Mouse (Mus musculus) forebrain, postnatal 0 days (tissue): ENCODE measurements around the gene E030030I06Rik. TPM values are rescaled to one million over a fixed set of nuclear protein-coding genes. Genes with fewer than 3 reads are reported as not detected.
"Not testable (repeated sequence)": the region's sequence is repeated elsewhere in the genome, so short reads cannot be mapped to it uniquely, and the experiment has no call there.

Source experiments
- ATAC-seq: fragments of 200-750 bp; cut with Nextera tagmentation; 2 replicates; pipeline ENCODE4 v1.8.0; 2017; ENCODE audit warnings: mild to moderate bottlenecking, moderate library complexity
- DNase-seq: peaks from one replicate; pipeline ENCODE4 v3.0.0-alpha.2; 2015
- H3K27ac ChIP-seq: fragments of 300-500 bp; sonication (generic); 2 replicates; pipeline ENCODE4 v1.5.1; 2014; ENCODE audit warnings: low read depth, mild to moderate bottlenecking, antibody characterized with exemption, low read length, moderate library complexity, mixed read lengths
- H3K27me3 ChIP-seq: fragments of 300-500 bp; sonication (generic); 2 replicates; pipeline ENCODE4 v1.6.1; 2014; ENCODE audit warnings: mild to moderate bottlenecking, low read length, mixed read lengths; ENCODE audit not compliant: insufficient read depth
- H3K36me3 ChIP-seq: fragments of 300-500 bp; sonication (generic); 2 replicates; pipeline ENCODE4 v1.6.1; 2014; ENCODE audit warnings: mild to moderate bottlenecking, moderate library complexity; ENCODE audit not compliant: insufficient read depth
- H3K4me1 ChIP-seq: fragments of 300-500 bp; sonication (generic); 2 replicates; pipeline ENCODE4 v1.6.1; 2014; ENCODE audit warnings: antibody characterized with exemption; ENCODE audit not compliant: insufficient read depth
- H3K4me2 ChIP-seq: fragments of 300-500 bp; sonication (generic); 2 replicates; pipeline ENCODE4 v1.6.1; 2014; ENCODE audit warnings: low read depth, mild to moderate bottlenecking, moderate library complexity
- H3K4me3 ChIP-seq: fragments of 300-500 bp; sonication (generic); 2 replicates; pipeline ENCODE4 v1.5.1; 2014; ENCODE audit warnings: low read depth, low read length, mixed read lengths
- H3K9ac ChIP-seq: fragments of 300-500 bp; sonication (generic); 2 replicates; pipeline ENCODE4 v1.6.1; 2014; ENCODE audit warnings: mild to moderate bottlenecking
- H3K9me3 ChIP-seq: fragments of 300-500 bp; sonication (generic); 2 replicates; pipeline ENCODE4 v1.6.1; 2016; ENCODE audit warnings: low read length
- CTCF ChIP-seq: sonication (generic); IDR thresholded peaks from 2 replicates; pipeline ENCODE4 v1.5.1; 2016; ENCODE audit warnings: antibody characterized with exemption, control low read depth, low read depth
- WGBS: fragments of 180-500 bp; shearing (Covaris S2); extraction: QIAGEN DNeasy Blood & Tissue Kit; methylation state at CpG from one replicate; pipeline ENCODE4 v1.1.7; 2014; 5-methylcytosine and 5-hydroxymethylcytosine counted together
- polyA plus RNA-seq: library from polyadenylated mRNA; unstranded; fragments of >200 nt; fragmentation: Nextera tagmentation; extraction: Ambion mirVana; gene quantifications from 2 replicates; pipeline ENCODE4 v1.2.1, GENCODE M21; 2015
- total RNA-seq: library from RNA; depleted of rRNA; stranded (reverse); fragments of >200 nt; gene quantifications from 2 replicates; pipeline ENCODE4 v1.2.3, GENCODE M21; 2014

The E030030I06Rik gene
- total and polyA plus RNA-seq, 2 experiments from 2014 or later, result 1.7 TPM; not detected in 1

GRCm38 (mm10) chr10:22165328-22166003, 16.4 kb upstream of the E030030I06Rik start:
- H3K9me3 ChIP-seq, ATAC-seq, H3K4me1 ChIP-seq, H3K36me3 ChIP-seq, H3K4me3 ChIP-seq, H3K9ac ChIP-seq, H3K27me3 ChIP-seq, H3K27ac ChIP-seq, H3K4me2 ChIP-seq, DNase-seq: not testable (repeated sequence)
- WGBS, result 65% methylated on average over 5 of the region's 5 CpGs

DNA sequence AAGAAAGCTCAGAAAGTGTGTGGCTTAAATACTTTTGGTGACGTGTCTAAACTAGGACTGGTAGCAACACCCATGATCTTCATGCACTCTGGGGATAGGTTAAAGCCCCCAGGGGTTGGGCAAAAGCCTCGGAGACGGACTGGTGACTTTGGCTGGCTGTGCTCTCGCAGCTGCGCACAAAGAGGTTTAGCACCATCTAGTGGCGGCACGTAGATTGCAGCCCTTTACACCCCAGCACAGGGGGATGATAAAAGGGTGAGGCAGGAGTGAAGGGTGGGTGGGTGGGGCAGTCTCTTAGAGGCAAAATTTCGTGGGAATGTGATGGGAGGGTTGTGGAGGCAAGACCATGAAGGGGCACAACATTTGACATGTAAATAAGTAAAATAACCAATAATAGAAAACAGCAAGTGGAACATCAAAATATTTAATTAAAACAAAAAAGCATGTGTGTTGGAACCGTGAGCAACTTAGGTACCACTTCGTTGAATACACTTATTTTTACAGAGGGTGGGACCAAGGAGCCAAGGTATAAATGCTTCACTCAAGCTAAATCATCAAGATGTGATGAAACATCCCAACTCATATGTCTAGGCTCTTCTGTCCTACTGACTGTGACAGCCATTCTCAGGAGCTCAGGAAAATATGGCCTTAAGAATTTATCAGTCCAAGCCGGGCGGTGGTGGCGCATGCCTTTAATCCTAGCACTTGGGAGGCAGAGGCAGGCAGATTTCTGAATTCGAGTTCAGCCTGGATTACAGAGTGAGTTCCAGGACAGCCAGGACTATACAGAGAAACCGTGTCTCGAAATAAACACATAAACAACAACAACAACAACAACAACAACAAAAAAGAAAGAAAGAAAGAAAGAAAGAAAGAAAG, 14.9 kb upstream of the E030030I06Rik start:
- TF ChIP-seq CTCF, result peak; percentile 71
- 35% methylated on average over 15 of the region's 16 CpGs for WGBS
- ATAC-seq (peak; percentile 86), DNase-seq (peak; percentile 51)
- not testable (repeated sequence) for H3K4me1 ChIP-seq, H3K9me3 ChIP-seq, H3K4me3 ChIP-seq, H3K27ac ChIP-seq, H3K36me3 ChIP-seq, H3K9ac ChIP-seq
- Histone ChIP-seq H3K4me2 (peak overlapping the region; percentile 26), H3K27me3 (peaks cover 14% of the 10 kb centered on the region)

DNA sequence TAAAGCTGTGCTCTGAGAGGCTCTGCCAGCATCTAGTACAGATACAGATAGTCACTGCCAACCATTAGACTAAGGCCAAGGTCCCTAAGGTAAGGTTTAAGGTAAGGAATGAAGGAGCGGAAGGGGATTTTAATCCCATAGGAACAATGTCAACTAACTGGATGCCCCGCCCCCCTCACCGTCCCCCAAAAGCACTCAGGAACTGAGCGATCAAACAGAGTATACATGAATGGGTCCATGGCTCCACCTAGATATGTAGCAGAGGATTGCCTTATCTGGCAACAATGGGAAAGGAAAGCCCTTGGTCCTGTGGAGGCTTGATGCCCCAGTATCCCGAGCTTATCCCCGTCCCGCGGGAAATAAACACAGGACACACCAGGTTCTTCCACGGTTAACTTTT, 14.2 kb upstream of the E030030I06Rik start:
- not testable (repeated sequence) for H3K9me3 ChIP-seq, H3K27ac ChIP-seq, H3K9ac ChIP-seq, DNase-seq, H3K4me1 ChIP-seq, H3K36me3 ChIP-seq, ATAC-seq, H3K4me3 ChIP-seq
- peaks cover 16% of the 10 kb centered on the region for H3K27me3 ChIP-seq
- WGBS, result 9% methylated on average over 9 of the region's 9 CpGs
- peak overlapping the region; percentile 26 for H3K4me2 ChIP-seq

DNA sequence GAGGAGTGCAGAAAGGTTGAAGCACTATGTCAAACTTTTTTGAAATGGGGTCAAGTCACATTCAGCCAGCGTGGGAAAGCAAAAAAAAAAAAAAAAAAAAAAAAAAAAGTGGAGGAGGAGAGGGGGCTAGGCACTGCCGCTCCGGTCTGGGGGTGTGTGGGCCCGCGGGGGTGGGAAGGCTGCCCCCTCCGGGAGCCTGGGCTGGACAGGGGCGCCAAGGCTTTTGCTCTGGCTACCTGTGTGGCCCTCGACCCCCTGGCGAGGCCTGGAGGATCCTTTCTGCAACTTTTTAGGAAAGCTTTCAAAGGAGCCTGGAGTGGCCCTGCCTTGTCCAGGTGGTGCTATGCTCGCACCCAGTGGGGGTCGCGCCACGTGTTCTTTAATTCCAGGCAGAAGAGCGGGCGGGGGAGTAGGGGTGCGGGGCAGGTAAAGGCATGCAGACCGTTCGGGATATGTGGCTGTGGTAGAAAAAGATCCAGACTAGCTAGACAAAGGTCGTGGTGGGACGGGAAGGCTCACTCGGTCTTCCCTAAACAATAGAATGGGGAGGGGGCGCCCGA, 10.6 kb upstream of the E030030I06Rik start:
- TF ChIP-seq CTCF, result no peak
- 3% methylated on average over 23 of the region's 23 CpGs for WGBS
- ATAC-seq, result no peak

GRCm38 (mm10) chr10:22159131-22159561, 10.1 kb upstream of the E030030I06Rik start:
- no peaks in the 10 kb centered on the region for H3K36me3 ChIP-seq

More for the DNA sequence above, 10.6 kb upstream of the E030030I06Rik start:
- Histone ChIP-seq H3K4me2 (no peak overlapping the region), H3K27me3 (peaks cover 42% of the 10 kb centered on the region), H3K36me3 (no peaks in the 10 kb centered on the region), H3K4me1 (no peaks in the 10 kb centered on the region), H3K9ac (no peak overlapping the region), H3K4me3 (no peak overlapping the region), H3K9me3 (no peaks in the 10 kb centered on the region), H3K27ac (no peak overlapping the region)
- no peak for DNase-seq

DNA sequence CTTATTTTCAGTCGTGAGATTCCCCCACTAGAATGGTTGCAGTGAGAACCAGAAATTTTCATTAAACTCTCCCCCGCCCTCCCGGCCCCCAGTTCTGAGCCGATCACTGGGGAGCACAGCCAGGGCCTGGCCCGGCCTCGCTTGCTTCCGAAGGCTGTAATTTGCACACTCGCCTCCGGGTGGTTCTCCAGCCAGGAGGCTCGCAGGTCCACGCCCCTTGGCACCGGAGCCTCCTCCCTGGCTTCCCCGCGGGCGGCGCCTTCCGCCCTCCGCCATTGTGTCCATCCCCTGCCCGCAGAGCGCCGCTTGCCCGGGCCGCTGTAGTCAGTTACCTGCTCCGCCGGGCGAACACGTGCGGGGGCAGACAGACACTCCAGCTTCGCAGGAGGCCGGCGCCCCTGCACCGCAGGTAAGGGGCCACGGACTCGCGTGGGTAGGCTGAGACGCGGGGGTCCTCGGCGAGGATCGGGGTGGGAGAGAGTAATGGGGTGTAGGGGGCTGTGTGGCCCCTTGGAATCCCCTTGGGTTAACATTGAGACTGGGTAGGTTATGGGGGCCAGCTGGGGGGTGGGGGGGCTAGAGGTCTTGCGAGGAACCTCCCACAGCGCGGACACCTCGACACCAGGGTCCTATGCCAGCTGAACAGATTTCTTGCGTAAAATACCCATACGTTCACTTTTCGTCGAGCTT, 9.4 kb upstream of the E030030I06Rik start, which contains the start of the genes Raet1e and H60b:
Gene Raet1e, plus strand, starts transcription at position 260 of the 690 bp plus-strand sequence.
Gene H60b, plus strand, starts transcription at position 277 of the 690 bp plus-strand sequence.
- not testable (repeated sequence) for H3K4me1 ChIP-seq, H3K27ac ChIP-seq, H3K9ac ChIP-seq, H3K4me3 ChIP-seq, H3K36me3 ChIP-seq, H3K9me3 ChIP-seq
- peak within 1 kb of the TSS; percentile 29 for H3K4me2 ChIP-seq
- ATAC-seq (peak; percentile 75), DNase-seq (peak; percentile 18)
- 2% methylated on average over 47 of the region's 48 CpGs for WGBS
- 0 out of 2 replicates have a peak, but pooled peaks have one; percentile 9 for TF ChIP-seq CTCF
- H3K27me3 ChIP-seq, result peaks cover 42% of the 10 kb centered on the region

More at GRCm38 (mm10) chr10:22159131-22159561, 10.1 kb upstream of the E030030I06Rik start:
- Histone ChIP-seq H3K9ac (no peak overlapping the region), H3K4me2 (no peak overlapping the region), H3K4me1 (no peaks in the 10 kb centered on the region), H3K27ac (no peak overlapping the region), H3K4me3 (no peak overlapping the region), H3K27me3 (peaks cover 42% of the 10 kb centered on the region), H3K9me3 (no peaks in the 10 kb centered on the region)
- DNase-seq (no peak), ATAC-seq (peak; percentile 3; the same call in 1 of the 2 replicates)
- TF ChIP-seq CTCF, result no peak
- 1% methylated on average over 24 of the region's 24 CpGs for WGBS
